Mouse (Mus musculus) kidney, postnatal 36 days (tissue): ENCODE results near the gene Oxct2a.
"Not testable (repeated sequence)": the region's sequence is repeated elsewhere in the genome, so short reads cannot be mapped to it uniquely, and the experiment has no call there.

Experiments
- DNase-seq, 2 experiments: peaks; one replicate each; pipeline ENCODE4 v3.0.0; 2021 to 2022; ENCODE audit warnings: mixed read lengths in 2 of 2

The Oxct2a gene

GRCm38 (mm10) chr4:123323534-123323933 lies at the start of gene Oxct2a:
Gene Oxct2a (minus strand): TSS chr4:123323634.
- no peak for DNase-seq

DNA sequence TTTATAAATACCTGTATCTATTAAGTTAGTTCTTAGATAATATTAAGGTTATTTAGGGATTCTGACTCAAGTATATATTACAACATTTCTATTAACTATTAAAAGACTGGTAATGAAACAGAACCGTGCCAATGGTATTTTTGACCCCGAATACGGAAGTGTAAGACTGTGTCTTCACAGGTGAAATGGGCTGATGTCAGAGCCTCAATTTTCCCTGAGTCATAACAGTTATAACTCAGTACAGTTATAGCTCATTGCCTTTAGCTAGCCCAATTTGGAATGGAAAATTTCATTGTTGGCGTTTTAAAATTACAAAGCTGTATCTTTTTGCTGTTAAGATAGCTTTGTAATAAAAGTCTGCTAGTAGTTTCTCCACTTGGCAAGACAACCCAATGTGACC lies 40.1 kb upstream of the Oxct2a start:
- DNase-seq, result no peak

- DNase-seq, result no peak
Observed at GRCm38 (mm10) chr4:123360771-123361170, 37.3 kb upstream of the Oxct2a start.

- DNase-seq, result no peak
Observed at GRCm38 (mm10) chr4:123358613-123359012, 35.2 kb upstream of the Oxct2a start.

DNA sequence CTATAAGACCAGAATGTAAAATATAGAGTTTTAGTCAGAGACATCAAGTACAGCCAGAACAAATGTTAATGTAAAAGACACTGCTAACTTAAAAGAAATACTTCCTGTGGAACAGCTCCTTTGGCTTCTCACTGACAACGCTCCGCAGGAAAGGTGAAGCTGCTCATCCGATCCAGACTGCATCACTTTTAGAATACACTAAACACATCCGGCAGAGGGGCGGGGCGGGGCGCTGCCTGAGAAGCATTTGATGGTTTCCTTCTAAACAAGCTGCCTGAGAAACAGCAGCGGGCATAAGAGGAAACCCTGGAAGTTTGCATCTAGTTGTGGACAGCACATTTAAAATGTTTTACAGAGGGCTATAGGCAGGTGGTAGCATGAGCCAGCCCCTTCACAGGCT lies 32.5 kb upstream of the Oxct2a start:
- DNase-seq, result no peak

- no peak for DNase-seq
Observed at GRCm38 (mm10) chr4:123353271-123353877, 29.9 kb upstream of the Oxct2a start.

GRCm38 (mm10) chr4:123343471-123343789 lies 20.0 kb upstream of the Oxct2a start:
- no peak for DNase-seq

DNA sequence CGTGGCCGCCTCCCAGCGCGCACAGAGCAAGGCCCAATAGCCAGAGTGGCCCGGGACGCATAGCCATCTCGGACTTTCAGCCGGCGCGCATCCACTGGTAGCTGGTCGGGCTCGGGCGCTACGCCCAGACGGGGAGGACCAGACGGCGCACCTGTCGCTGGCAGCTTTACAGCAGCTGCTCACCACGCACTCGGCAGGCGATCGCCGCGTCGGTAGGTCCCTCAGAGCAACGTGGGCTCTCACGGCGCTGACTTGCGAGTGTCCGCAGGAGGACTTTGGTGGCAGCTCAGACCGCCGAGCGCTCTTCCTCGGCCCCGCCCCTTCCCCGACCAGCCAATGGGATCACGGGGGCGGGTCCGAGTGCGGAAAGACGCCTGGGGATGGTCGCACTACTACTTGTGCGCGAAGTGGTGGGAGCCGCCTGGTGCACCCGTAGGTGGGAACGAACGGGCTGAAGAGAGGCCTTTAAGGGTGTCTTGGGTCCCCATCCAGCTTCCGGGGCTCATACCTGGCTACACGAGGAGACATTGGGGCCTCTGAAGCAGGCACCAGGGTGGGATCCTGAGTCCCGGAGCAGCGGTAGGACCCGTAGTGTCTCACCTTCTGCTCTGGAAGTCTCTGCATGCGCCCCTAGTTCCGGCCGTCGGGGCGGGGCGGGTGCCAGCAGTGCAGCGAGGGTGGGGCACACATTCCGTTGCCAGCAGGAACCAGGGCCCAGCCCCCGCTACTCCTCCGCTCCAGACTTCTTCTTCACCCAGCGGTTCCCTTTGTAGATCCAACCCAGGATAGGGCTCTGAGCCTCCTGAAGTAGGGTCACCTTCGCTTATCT lies 19.4 kb upstream of the Oxct2a start, which contains the start of gene Bmp8a:
Bmp8a (minus strand) TSS at position 611 of the 829 bp plus-strand sequence.
- peak; percentile 62 to 86 for DNase-seq

GRCm38 (mm10) chr4:123342091-123342641 lies 18.7 kb upstream of the Oxct2a start:
- DNase-seq, result no peak

- DNase-seq, result no peak
Observed at GRCm38 (mm10) chr4:123340232-123340631, 16.8 kb upstream of the Oxct2a start.

GRCm38 (mm10) chr4:123337693-123338092 lies 14.3 kb upstream of the Oxct2a start:
- no peak for DNase-seq

GRCm38 (mm10) chr4:123335796-123336585 lies 12.6 kb upstream of the Oxct2a start:
- DNase-seq, result peak in 1 of 2 experiments; percentile 24

DNA sequence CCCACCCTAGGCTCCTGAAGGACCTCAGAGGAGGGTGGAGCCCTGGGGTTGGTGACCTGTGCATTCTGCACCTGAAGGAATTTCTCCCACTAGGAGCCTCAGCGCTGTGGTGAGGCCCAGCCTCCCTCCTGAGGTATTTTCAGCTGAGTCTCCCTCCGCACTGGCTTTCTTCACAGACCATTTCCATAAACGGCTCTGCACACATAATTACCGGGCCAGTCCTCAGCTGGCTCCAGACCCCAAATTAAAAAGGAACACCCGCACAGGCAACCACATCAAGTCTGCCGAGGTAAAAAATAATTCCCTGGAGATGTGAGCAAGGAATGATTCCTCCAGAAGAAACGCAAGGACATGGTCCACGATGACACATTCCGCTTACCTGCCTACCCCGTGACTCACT lies 11.8 kb upstream of the Oxct2a start:
- not testable (repeated sequence) for DNase-seq

- no peak for DNase-seq
Observed at GRCm38 (mm10) chr4:123334177-123334576, 10.7 kb upstream of the Oxct2a start.

DNA sequence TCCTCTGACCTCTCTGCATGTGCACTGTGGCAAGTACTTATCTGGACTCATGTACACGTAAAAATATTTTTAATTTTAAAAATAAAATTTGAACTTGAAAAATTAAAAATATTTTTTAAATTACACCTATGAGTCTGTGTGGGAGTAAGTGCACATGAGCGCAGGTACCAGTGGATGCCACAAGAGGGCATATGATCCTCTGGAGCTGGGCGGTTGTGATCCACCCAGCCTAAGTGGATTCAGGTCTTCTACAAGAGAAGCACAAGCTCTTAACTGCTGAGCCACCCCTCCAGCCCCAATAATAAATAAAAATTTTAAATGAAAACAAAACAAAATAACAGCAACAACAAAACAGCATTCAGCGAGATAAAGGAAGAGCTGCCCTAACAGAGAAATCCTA lies 9.7 kb upstream of the Oxct2a start:
- DNase-seq, result no peak

GRCm38 (mm10) chr4:123331961-123332360 lies 8.5 kb upstream of the Oxct2a start:
- not testable (repeated sequence) for DNase-seq

DNA sequence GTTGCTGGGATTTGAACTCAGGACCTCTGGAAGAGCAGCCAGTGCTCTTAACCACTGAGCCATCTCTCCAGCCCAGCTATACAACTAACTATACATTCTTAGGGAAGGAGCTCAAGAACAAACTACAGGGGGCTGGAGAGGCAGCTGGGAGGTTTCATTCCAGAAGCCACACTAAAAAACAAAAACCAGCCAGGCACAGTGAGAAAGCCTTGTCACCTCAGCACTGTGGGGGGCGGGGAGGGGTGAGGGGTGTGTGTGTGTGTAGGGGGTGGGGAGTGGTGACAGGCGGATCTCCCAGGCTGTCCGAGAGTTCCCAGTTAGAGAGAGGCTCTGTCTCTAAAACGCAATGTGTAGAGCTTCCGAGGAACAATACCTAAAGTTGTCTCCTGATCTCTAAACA lies 7.9 kb upstream of the Oxct2a start:
- DNase-seq, result no peak

GRCm38 (mm10) chr4:123328946-123329345 lies 5.5 kb upstream of the Oxct2a start:
- DNase-seq, result no peak

GRCm38 (mm10) chr4:123327630-123328029 lies 4.2 kb upstream of the Oxct2a start:
- no peak for DNase-seq

GRCm38 (mm10) chr4:123326087-123326486 lies 2.7 kb upstream of the Oxct2a start:
- no peak for DNase-seq

DNA sequence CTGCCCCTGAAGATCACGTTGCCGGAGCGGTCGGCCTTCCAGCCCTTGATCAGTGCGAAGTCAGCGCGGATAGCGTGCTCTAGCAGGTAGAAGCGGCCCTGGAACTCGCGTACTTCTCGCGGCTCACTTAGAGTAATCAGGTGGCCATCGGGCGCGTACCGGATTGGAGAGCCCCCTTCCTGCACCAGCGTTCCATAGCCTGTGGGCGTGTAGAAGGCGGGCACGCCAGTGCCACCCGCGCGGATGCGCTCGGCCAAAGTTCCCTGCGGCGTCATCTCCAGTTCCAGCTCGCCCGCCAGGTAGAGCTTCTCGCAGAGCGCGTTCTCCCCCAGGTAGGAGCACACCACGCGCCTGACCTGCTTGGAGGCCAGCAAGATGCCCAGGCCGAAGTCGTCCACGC lies 524 bp downstream of the Oxct2a start:
- peak in 1 of 2 experiments; percentile 34 for DNase-seq

- DNase-seq, result no peak
Observed at GRCm38 (mm10) chr4:123314497-123314896, 8.9 kb downstream of the Oxct2a start.

- DNase-seq, result no peak
Observed at GRCm38 (mm10) chr4:123313010-123313409, 10.4 kb downstream of the Oxct2a start.
